Mouse (Mus musculus): ENCODE data around the gene Car14. TPM values are rescaled to one million over a fixed set of nuclear protein-coding genes. Genes with fewer than 3 reads are reported as not detected.
A peak's percentile ranks its signal among the peaks of the same experiment; 100 is the strongest.
"Not testable (repeated sequence)": the region's sequence is repeated elsewhere in the genome, so short reads cannot be mapped to it uniquely, and the experiment has no call there.

Car14 gene
- polyA plus RNA-seq (2014; fragmentation: Nextera tagmentation; extraction: Ambion mirVana): 128 and 129 TPM in 2 replicates

DNA sequence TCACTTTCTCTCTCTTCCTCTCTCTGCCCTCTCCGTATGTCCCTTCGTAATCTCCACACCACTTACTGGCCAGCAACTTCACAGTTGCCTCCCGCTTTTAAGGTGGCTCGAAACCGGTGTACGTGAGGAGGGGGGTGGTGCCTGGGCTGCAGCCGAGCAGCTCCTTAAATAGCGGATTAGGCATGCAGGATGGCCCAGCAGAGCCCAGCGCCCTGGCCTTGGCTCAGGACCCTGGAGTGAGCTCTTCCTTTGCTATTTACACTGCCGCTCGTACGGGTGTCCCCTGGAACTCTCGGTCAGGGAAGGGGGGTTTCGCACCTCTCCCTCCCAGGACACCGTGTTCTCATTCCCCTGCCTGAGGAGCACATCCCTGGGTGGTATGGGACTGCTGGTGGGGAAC lies at the start of gene Car14:
Gene Car14, minus strand, starts transcription at position 124 of the 400 bp plus-strand sequence.
- H3K4me1 ChIP-seq (ENCODE audit: control insufficient read depth, insufficient read depth, low read length): peaks cover 4% of the 10 kb centered on the region
- H3K9me3 ChIP-seq (ENCODE audit: control insufficient read depth, low read length): no peaks in the 10 kb centered on the region
- H3K36me3 ChIP-seq (ENCODE audit: control insufficient read depth, insufficient read depth, low read length): no peaks in the 10 kb centered on the region
- peak within 1 kb of the TSS; percentile 90 for H3K4me2 ChIP-seq (ENCODE audit: low read depth, severe bottlenecking)
- DNase-seq (ENCODE audit: low spot score): peak; percentile 77
- peak within 1 kb of the TSS; percentile 81 for H3K27ac ChIP-seq (replicated peaks; ENCODE audit: low read depth, low read length)
- H3K4me3 ChIP-seq (ENCODE audit: low read depth, low read length): peak within 1 kb of the TSS; percentile 45
- ATAC-seq (ENCODE audit: insufficient number of reproducible peaks, low FRiP score, low TSS enrichment, low read depth): peak; percentile 55; the same call in 1 of the 2 replicates
- peak within 1 kb of the TSS; percentile 72 for H3K9ac ChIP-seq (ENCODE audit: low read length)
- WGBS: under 1% methylated on average over 15 of the region's 15 CpGs
- no peaks in the 10 kb centered on the region for H3K27me3 ChIP-seq (ENCODE audit: control insufficient read depth, insufficient read depth, low read length)

DNA sequence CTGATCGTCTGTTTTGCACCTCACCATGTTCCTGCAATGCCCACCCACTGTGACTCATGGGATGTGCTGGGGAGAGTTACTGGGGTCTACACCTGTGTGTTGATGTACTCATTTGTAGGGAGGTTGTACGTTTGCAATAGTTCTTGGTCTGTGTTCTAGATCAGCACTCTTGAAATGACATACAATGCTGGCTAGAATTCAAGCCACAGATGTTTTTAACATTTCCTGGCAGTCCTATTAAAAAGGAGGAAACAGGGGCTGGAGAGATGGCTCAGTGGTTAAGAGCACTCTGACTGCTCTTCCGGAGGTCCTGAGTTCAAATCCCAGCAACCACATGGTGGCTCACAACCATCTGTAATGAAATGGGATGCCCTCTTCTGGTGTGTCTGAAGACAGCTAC lies 49.0 kb upstream of the Car14 start:
- Histone ChIP-seq H3K4me2 (ENCODE audit: low read depth, severe bottlenecking) (no peak overlapping the region), H3K4me3 (ENCODE audit: low read depth, low read length) (no peak overlapping the region), H3K9ac (ENCODE audit: low read length) (no peak overlapping the region), H3K27me3 (ENCODE audit: control insufficient read depth, insufficient read depth, low read length) (no peaks in the 10 kb centered on the region), H3K9me3 (ENCODE audit: control insufficient read depth, low read length) (no peaks in the 10 kb centered on the region), H3K27ac (replicated peaks; ENCODE audit: low read depth, low read length) (no peak overlapping the region), H3K36me3 (ENCODE audit: control insufficient read depth, insufficient read depth, low read length) (no peaks in the 10 kb centered on the region), H3K4me1 (ENCODE audit: control insufficient read depth, insufficient read depth, low read length) (0 out of 2 replicates have a peak, but pooled peaks cover 2% of the 10 kb centered on the region)
- ATAC-seq (ENCODE audit: insufficient number of reproducible peaks, low FRiP score, low TSS enrichment, low read depth): no peak
- 79% methylated on average over 3 of the region's 3 CpGs for WGBS
- DNase-seq (ENCODE audit: low spot score): no peak

DNA sequence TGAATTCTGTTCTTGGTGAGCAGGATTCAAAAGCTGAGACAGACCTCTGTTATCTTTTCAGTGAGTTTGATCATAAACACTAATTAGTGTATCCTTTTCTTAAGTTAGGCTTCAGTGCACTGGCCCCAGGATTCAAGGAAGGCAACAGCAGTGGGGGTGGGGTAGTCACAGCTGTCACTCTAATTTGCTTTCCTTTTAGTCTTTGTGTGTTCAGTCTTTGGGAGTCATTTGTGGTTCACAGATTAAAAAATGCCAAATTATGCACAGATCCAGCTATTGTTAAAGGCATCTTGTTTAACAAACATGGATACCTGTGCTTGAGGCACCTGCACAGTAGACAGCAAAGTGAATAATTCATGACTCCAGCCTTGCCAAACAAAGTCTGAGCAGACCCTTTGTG lies 48.5 kb upstream of the Car14 start:
- Histone ChIP-seq H3K9me3 (ENCODE audit: control insufficient read depth, low read length) (no peaks in the 10 kb centered on the region), H3K4me3 (ENCODE audit: low read depth, low read length) (no peak overlapping the region), H3K27ac (replicated peaks; ENCODE audit: low read depth, low read length) (no peak overlapping the region), H3K4me1 (ENCODE audit: control insufficient read depth, insufficient read depth, low read length) (0 out of 2 replicates have a peak, but pooled peaks cover 2% of the 10 kb centered on the region), H3K4me2 (ENCODE audit: low read depth, severe bottlenecking) (no peak overlapping the region), H3K27me3 (ENCODE audit: control insufficient read depth, insufficient read depth, low read length) (no peaks in the 10 kb centered on the region), H3K9ac (ENCODE audit: low read length) (no peak overlapping the region), H3K36me3 (ENCODE audit: control insufficient read depth, insufficient read depth, low read length) (no peaks in the 10 kb centered on the region)
- DNase-seq (ENCODE audit: low spot score): no peak
- no peak for ATAC-seq (ENCODE audit: insufficient number of reproducible peaks, low FRiP score, low TSS enrichment, low read depth)

DNA sequence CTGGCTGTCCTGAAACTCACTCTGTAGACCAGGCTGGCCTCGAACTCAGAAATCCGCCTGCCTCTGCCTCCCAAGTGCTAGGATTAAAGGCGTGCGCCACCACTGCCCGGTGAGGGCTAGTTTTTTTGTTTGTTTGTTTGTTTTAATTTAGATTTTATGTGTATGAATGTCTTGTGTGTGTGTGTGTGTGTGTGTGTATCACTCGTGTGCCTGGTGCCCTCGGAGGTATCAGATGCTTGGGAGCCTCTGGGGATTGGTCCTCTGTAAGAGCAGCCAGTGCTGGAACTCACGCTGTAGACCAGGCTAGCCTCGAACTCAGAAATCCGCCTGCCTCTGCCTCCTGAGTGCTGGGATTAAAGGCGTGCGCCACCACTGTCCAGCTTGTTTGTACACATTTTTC lies 47.1 kb upstream of the Car14 start:
- peak overlapping the region; percentile 52 for H3K4me2 ChIP-seq (ENCODE audit: low read depth, severe bottlenecking)
- 75% methylated on average over 12 of the region's 12 CpGs for WGBS
- H3K27me3 ChIP-seq (ENCODE audit: control insufficient read depth, insufficient read depth, low read length); ATAC-seq (ENCODE audit: insufficient number of reproducible peaks, low FRiP score, low TSS enrichment, low read depth); H3K4me1 ChIP-seq (ENCODE audit: control insufficient read depth, insufficient read depth, low read length); DNase-seq (ENCODE audit: low spot score); H3K36me3 ChIP-seq (ENCODE audit: control insufficient read depth, insufficient read depth, low read length); H3K9me3 ChIP-seq (ENCODE audit: control insufficient read depth, low read length): not testable (repeated sequence)
- peak overlapping the region; percentile 49; the same call in 1 of the 2 replicates for H3K9ac ChIP-seq (ENCODE audit: low read length)
- H3K27ac ChIP-seq (replicated peaks; ENCODE audit: low read depth, low read length): peak overlapping the region; percentile 38; the same call in 1 of the 2 replicates
- peak overlapping the region; percentile 43 for H3K4me3 ChIP-seq (ENCODE audit: low read depth, low read length)

DNA sequence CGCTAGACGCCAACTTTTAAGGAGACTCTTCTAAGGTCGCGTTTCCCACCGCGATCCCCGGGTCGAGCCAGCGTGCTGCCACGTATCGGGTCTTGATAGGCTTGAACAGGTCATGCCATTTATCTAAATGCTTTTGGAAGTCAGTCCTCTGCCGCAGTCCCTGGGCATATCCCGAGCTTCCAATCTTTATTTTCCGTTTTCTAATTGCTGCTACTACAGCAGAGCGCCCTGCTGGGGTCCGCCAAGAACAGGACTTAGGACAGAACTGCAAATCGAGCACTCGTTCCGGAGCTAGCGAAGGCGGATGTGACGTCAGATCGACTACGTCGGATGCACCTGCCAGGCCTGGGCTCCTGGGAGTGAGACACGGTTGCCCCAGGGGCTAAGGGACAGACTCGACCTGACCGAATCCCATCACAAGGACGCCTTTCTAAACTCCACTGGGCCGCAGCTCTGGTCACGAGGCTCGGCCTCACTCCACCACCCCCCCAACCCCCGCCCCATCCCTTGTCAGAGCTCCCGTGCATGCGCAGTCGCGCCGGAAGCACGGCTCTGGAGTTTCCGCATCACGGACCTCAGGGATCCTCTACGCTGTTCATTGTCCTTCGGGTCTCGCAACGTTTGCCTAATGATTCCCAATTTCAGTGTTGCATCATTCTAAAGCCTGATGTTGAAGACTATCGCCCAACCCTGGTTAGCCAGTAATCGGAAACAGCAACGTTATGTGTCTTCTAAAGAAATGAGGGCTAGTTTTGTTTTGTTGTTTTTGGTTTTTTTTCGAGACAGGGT lies 46.5 kb upstream of the Car14 start:
- peak overlapping the region; percentile 43 for H3K4me3 ChIP-seq (ENCODE audit: low read depth, low read length)
- WGBS: 2% methylated on average over 49 of the region's 49 CpGs
- peak; percentile 91 for ATAC-seq (ENCODE audit: insufficient number of reproducible peaks, low FRiP score, low TSS enrichment, low read depth)

DNA sequence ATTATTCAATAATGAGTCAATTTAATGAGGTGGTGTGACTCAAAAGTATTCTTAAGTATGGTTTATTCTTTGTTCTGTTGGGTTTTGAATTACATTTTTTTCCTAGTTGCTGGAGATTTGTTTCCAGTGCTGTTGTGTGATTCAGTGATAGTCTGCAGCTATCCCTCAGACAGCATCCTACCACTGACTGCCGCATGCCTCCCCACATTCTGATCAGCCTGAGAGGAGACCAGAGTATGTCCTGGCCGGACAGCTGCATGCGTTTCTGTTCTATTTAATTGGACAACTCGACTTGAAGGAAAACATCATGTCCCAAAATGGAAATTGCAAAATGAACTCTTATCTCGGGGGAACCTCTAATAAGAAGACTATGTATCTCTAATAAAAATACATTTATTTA lies 43.8 kb upstream of the Car14 start:
- Histone ChIP-seq H3K4me3 (ENCODE audit: low read depth, low read length) (no peak overlapping the region), H3K4me2 (ENCODE audit: low read depth, severe bottlenecking) (no peak overlapping the region), H3K9ac (ENCODE audit: low read length) (no peak overlapping the region), H3K27ac (replicated peaks; ENCODE audit: low read depth, low read length) (no peak overlapping the region), H3K36me3 (ENCODE audit: control insufficient read depth, insufficient read depth, low read length) (peaks cover 10% of the 10 kb centered on the region), H3K9me3 (ENCODE audit: control insufficient read depth, low read length) (no peaks in the 10 kb centered on the region), H3K4me1 (ENCODE audit: control insufficient read depth, insufficient read depth, low read length) (0 out of 2 replicates have a peak, but pooled peaks cover 2% of the 10 kb centered on the region), H3K27me3 (ENCODE audit: control insufficient read depth, insufficient read depth, low read length) (no peaks in the 10 kb centered on the region)
- 91% methylated on average over 5 of the region's 5 CpGs for WGBS
- DNase-seq (ENCODE audit: low spot score) (no peak), ATAC-seq (ENCODE audit: insufficient number of reproducible peaks, low FRiP score, low TSS enrichment, low read depth) (no peak)

More for the DNA sequence above, 46.5 kb upstream of the Car14 start:
- no peaks in the 10 kb centered on the region for H3K9me3 ChIP-seq (ENCODE audit: control insufficient read depth, low read length)
- 0 out of 2 replicates have a peak, but pooled peaks cover 2% of the 10 kb centered on the region for H3K4me1 ChIP-seq (ENCODE audit: control insufficient read depth, insufficient read depth, low read length)
- H3K36me3 ChIP-seq (ENCODE audit: control insufficient read depth, insufficient read depth, low read length): peaks cover 3% of the 10 kb centered on the region
- H3K27ac ChIP-seq (replicated peaks; ENCODE audit: low read depth, low read length): peak overlapping the region; percentile 38
- peak overlapping the region; percentile 49 for H3K9ac ChIP-seq (ENCODE audit: low read length)
- no peaks in the 10 kb centered on the region for H3K27me3 ChIP-seq (ENCODE audit: control insufficient read depth, insufficient read depth, low read length)
- H3K4me2 ChIP-seq (ENCODE audit: low read depth, severe bottlenecking): peak overlapping the region; percentile 52
- peak; percentile 90 for DNase-seq (ENCODE audit: low spot score)

DNA sequence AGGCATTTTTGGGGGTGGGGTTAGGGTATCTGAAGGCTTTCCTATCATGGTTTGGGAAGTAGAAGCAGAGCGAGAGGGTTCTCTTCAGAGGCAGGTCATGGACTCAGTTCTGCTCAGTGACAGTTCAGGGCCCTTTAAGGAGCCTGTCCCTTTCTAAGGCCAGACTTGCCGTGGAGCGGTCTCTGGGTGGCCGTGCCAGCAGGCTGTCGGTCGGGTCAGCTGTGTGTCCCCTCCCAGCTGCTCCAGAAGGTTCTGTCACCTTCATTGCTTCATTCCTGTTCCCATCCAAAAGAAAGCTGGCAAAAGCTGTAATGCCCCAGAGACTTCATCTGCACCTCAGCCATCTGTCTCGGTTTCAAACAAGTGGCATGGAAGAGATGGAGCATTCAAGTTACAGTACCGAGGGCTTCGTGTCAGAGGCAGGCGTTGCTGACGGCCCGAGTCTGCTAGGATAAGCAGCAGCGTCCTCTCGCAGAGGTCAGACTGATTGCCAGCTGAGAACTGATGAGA lies 41.3 kb upstream of the Car14 start:
- H3K9ac ChIP-seq (ENCODE audit: low read length): no peak overlapping the region
- H3K36me3 ChIP-seq (ENCODE audit: control insufficient read depth, insufficient read depth, low read length): peaks cover 25% of the 10 kb centered on the region
- no peak overlapping the region for H3K27ac ChIP-seq (replicated peaks; ENCODE audit: low read depth, low read length)
- H3K4me1 ChIP-seq (ENCODE audit: control insufficient read depth, insufficient read depth, low read length): no peaks in the 10 kb centered on the region
- no peaks in the 10 kb centered on the region for H3K9me3 ChIP-seq (ENCODE audit: control insufficient read depth, low read length)
- no peaks in the 10 kb centered on the region for H3K27me3 ChIP-seq (ENCODE audit: control insufficient read depth, insufficient read depth, low read length)
- H3K4me2 ChIP-seq (ENCODE audit: low read depth, severe bottlenecking): no peak overlapping the region
- ATAC-seq (ENCODE audit: insufficient number of reproducible peaks, low FRiP score, low TSS enrichment, low read depth) (no peak), DNase-seq (ENCODE audit: low spot score) (no peak)
- WGBS: 91% methylated on average over 14 of the region's 14 CpGs
- H3K4me3 ChIP-seq (ENCODE audit: low read depth, low read length): no peak overlapping the region

DNA sequence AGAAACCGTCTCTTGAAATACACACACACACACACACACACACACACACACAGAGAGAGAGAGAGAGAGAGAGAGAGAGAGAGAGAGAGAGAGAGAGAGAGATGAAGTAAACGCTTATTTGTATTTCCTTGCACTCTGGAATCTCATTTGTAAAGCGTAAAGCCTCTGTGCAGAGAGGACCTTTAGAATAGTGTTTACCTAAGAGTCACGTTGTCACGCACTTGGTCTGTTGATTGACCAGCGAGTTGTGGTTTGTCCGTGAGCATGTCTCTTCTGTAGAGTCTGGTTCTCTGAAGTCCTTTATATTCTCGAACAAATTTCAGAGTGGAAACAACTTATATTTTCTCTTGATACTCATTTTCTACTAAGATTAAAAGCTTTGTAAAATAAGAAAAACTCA lies 40.3 kb upstream of the Car14 start:
- no peak overlapping the region for H3K27ac ChIP-seq (replicated peaks; ENCODE audit: low read depth, low read length)
- H3K4me1 ChIP-seq (ENCODE audit: control insufficient read depth, insufficient read depth, low read length): no peaks in the 10 kb centered on the region
- no peak overlapping the region for H3K9ac ChIP-seq (ENCODE audit: low read length)
- no peak overlapping the region for H3K4me3 ChIP-seq (ENCODE audit: low read depth, low read length)
- no peak for DNase-seq (ENCODE audit: low spot score)
- H3K27me3 ChIP-seq (ENCODE audit: control insufficient read depth, insufficient read depth, low read length): no peaks in the 10 kb centered on the region
- 97% methylated on average over 8 of the region's 8 CpGs for WGBS
- peaks cover 29% of the 10 kb centered on the region for H3K36me3 ChIP-seq (ENCODE audit: control insufficient read depth, insufficient read depth, low read length)
- no peaks in the 10 kb centered on the region for H3K9me3 ChIP-seq (ENCODE audit: control insufficient read depth, low read length)
- no peak for ATAC-seq (ENCODE audit: insufficient number of reproducible peaks, low FRiP score, low TSS enrichment, low read depth)
- no peak overlapping the region for H3K4me2 ChIP-seq (ENCODE audit: low read depth, severe bottlenecking)
